Mouse (Mus musculus) liver, embryonic 16.5 days (tissue): ENCODE data around the gene Fbxl17. TPM values are rescaled to one million over a fixed set of nuclear protein-coding genes. Genes with fewer than 3 reads are reported as not detected.

ENCODE experiments used
- ATAC-seq: fragments of 200-750 bp; cut with Nextera tagmentation; 2 replicates; pipeline ENCODE4 v1.8.0; 2017; ENCODE audit warnings: low read depth, mild to moderate bottlenecking, moderate number of reproducible peaks, moderate library complexity
- H3K27ac ChIP-seq: fragments of 300-500 bp; sonication (generic); 2 replicates; pipeline ENCODE4 v1.5.1; 2014; ENCODE audit warnings: mild to moderate bottlenecking, low read length
- H3K27me3 ChIP-seq: fragments of 300-500 bp; sonication (generic); 2 replicates; pipeline ENCODE4 v1.6.1; 2014; ENCODE audit warnings: low read depth, low read length, mixed read lengths; ENCODE audit not compliant: control insufficient read depth, insufficient read depth
- H3K36me3 ChIP-seq: fragments of 300-500 bp; sonication (generic); 2 replicates; pipeline ENCODE4 v1.6.1; 2014; ENCODE audit warnings: mild to moderate bottlenecking; ENCODE audit not compliant: control insufficient read depth, insufficient read depth
- H3K4me1 ChIP-seq: fragments of 300-500 bp; sonication (generic); 2 replicates; pipeline ENCODE4 v1.6.1; 2014; ENCODE audit warnings: low read depth, low read length, mixed read lengths; ENCODE audit not compliant: control insufficient read depth
- H3K4me2 ChIP-seq: fragments of 300-500 bp; sonication (generic); 2 replicates; pipeline ENCODE4 v1.6.1; 2014; ENCODE audit warnings: low read depth, low read length, mixed read lengths
- H3K4me3 ChIP-seq: fragments of 300-500 bp; sonication (generic); 2 replicates; pipeline ENCODE4 v1.5.1; 2014; ENCODE audit warnings: low read depth, mild to moderate bottlenecking, low read length
- H3K9ac ChIP-seq: fragments of 300-500 bp; sonication (generic); 2 replicates; pipeline ENCODE4 v1.6.1; 2014; ENCODE audit warnings: low read depth, low read length
- H3K9me3 ChIP-seq: fragments of 300-500 bp; sonication (generic); replicated peaks from 2 replicates; pipeline ENCODE4 v1.6.1; 2016; ENCODE audit warnings: low read length; ENCODE audit not compliant: control insufficient read depth
- WGBS: fragments of 180-500 bp; shearing (Covaris S2); extraction: QIAGEN DNeasy Blood & Tissue Kit; methylation state at CpG from one replicate; pipeline ENCODE4 v1.1.7; 2014; ENCODE audit not compliant: insufficient replicate concordance; 5-methylcytosine and 5-hydroxymethylcytosine counted together
- polyA plus RNA-seq: library from polyadenylated mRNA; unstranded; fragments of >200 nt; fragmentation: Nextera tagmentation; extraction: Ambion mirVana; gene quantifications from 2 replicates; pipeline ENCODE4 v1.2.1, GENCODE M21; 2015

Fbxl17 gene
- polyA plus RNA-seq, 1 experiment from 2014 or later, result 1.3 TPM

DNA sequence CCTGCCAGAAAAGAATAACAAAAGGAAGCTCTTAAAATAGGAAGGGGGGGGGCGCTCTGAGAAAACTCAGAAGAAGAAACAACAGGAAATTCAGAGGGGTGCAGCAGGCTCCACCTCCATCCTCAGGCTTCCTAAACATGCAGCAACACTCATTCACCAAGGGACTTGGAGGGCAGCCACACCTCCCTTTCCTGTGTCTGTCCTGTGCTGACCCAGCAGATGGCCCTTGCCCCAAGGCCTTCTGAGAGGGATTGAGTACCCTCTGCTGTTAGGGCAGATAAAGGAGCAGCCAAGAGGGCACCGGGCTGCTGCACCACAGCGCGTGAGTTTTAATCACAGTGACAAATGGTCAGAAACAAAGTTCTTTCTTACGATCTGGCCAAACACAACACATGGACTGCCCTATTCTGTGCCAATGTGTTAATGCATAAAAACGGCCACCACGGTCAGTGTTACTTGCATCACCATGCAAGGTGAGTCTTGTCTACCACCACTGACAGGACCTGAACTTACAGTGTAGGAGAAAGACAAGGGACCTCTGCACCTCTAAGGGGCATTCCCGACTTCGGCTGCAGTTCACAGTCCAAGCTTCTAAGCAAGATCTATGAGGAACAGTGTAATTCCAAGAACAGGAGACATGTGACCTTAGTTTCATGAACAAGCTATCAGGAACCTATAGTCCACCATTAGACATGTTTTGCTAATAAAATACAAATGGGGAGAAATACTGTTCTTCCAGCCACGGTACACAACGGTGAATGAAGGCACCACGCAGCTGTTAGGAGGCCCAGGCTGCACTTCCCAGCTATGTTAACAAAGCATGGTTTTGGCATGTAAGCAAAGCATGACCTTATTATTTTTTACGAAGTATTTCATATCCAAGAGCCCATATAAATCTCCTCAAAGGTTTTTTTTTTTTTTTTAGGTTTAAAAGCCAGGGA, 96.8 kb downstream of the Fbxl17 start:
- 66% methylated on average over 13 of the region's 13 CpGs for WGBS
- ATAC-seq, result no peak
- no peaks in the 10 kb centered on the region for H3K27me3 ChIP-seq
- no peak overlapping the region for H3K4me3 ChIP-seq
- H3K4me1 ChIP-seq, result peaks cover 5% of the 10 kb centered on the region; the same call in 1 of the 2 replicates
- H3K4me2 ChIP-seq, result no peak overlapping the region
- no peak overlapping the region for H3K27ac ChIP-seq
- H3K9ac ChIP-seq, result no peak overlapping the region
- no peaks in the 10 kb centered on the region for H3K36me3 ChIP-seq
- H3K9me3 ChIP-seq, result no peaks in the 10 kb centered on the region

DNA sequence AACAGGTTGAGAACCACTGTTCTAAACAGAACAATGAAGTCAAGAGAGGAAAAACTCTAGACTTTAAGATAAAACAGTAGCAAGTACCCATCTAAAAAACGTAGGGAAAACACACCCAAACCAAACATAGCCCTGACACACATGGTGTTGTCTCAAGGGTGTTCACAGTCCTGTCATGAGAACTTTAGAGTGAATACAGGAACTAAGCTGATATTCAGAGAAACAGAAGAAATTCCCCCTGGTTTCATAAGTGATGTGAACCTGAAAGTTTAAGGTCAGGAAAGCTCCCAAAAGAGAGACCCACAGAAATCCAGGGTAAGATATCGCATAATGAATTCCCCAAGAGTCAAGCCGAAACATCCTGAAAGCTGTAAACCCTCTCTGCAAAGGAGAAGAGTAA, 97.6 kb downstream of the Fbxl17 start:
- 47% methylated on average over 3 of the region's 3 CpGs for WGBS

DNA sequence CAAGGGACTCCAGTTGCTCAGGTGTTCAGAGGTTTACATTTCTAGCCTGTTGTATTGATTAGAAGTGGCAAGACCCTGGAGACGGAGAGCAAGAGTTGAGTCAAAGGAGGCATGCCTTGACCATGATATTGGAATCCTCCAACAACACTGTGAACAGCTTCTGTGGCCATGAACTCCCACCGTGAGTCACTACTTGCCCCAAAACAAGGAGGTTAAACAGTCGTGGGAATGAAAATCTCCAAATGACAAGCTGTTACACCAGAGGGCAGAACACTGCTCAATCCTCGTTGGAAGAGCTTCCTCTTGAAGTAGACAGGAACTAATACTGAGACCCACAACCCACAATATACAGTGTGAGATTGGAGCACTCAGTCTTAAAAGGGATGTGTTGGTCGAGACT, 99.2 kb downstream of the Fbxl17 start:
- no peak for ATAC-seq
- Histone ChIP-seq H3K4me2 (no peak overlapping the region), H3K27ac (no peak overlapping the region), H3K9ac (no peak overlapping the region), H3K4me3 (no peak overlapping the region), H3K27me3 (no peaks in the 10 kb centered on the region), H3K36me3 (no peaks in the 10 kb centered on the region), H3K9me3 (no peaks in the 10 kb centered on the region), H3K4me1 (peaks cover 5% of the 10 kb centered on the region; the same call in 1 of the 2 replicates)
- WGBS, result 45% methylated on average over 5 of the region's 5 CpGs

More for the DNA sequence above, 97.6 kb downstream of the Fbxl17 start:
- Histone ChIP-seq H3K9ac (no peak overlapping the region), H3K4me1 (peaks cover 5% of the 10 kb centered on the region; the same call in 1 of the 2 replicates), H3K9me3 (no peaks in the 10 kb centered on the region), H3K4me3 (no peak overlapping the region), H3K27me3 (no peaks in the 10 kb centered on the region), H3K27ac (no peak overlapping the region), H3K36me3 (no peaks in the 10 kb centered on the region), H3K4me2 (no peak overlapping the region)
- ATAC-seq, result no peak

DNA sequence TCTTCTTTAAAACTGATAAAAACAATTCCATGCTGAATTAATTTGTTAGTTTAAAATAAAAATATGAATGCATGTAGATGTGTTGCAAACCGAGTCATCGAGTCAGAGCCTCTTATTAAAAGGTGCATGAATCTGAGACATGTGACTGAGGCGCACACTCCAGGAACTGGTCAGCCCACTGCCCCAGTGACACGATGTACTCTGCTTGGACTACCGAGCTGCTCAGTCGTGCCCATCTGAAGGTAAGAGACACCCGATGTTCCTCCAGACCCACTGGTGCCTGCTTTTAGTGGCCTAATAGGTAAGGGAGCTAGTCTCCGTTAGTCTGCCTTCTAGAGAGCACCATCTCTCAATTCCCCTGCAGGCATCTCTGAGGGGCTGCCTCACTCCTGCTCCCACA, 100.0 kb downstream of the Fbxl17 start:
- H3K9me3 ChIP-seq, result no peaks in the 10 kb centered on the region
- no peaks in the 10 kb centered on the region for H3K27me3 ChIP-seq
- no peak overlapping the region for H3K27ac ChIP-seq
- peaks cover 5% of the 10 kb centered on the region; the same call in 1 of the 2 replicates for H3K4me1 ChIP-seq
- no peaks in the 10 kb centered on the region for H3K36me3 ChIP-seq
- H3K9ac ChIP-seq, result no peak overlapping the region
- H3K4me2 ChIP-seq, result no peak overlapping the region
- WGBS, result 75% methylated on average over 8 of the region's 8 CpGs
- ATAC-seq, result no peak
- H3K4me3 ChIP-seq, result no peak overlapping the region

DNA sequence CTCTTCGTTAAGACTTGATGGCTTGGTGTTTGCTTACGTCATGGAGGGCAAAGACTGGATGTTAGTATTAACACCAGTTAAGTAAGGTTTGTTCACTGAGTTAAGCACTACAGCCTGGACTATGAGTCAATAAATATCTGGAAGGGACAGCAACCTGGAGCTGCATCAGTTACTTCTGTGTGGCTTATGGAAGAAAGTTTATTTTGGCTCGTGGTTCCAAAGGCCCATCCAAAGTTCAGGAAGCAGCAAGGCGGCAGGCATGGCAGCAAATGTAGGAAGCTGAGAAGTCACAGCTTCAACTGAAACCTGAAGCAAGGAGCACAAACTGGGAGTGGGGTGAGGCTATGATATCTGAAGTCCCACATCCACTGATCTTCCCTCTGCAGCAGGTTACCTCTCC, 108.3 kb downstream of the Fbxl17 start:
- Histone ChIP-seq H3K4me1 (no peaks in the 10 kb centered on the region), H3K9ac (no peak overlapping the region), H3K36me3 (no peaks in the 10 kb centered on the region), H3K4me3 (no peak overlapping the region), H3K4me2 (no peak overlapping the region), H3K27me3 (no peaks in the 10 kb centered on the region), H3K27ac (no peak overlapping the region), H3K9me3 (no peaks in the 10 kb centered on the region)
- WGBS, result 62% methylated on average over 4 of the region's 4 CpGs
- ATAC-seq, result no peak

DNA sequence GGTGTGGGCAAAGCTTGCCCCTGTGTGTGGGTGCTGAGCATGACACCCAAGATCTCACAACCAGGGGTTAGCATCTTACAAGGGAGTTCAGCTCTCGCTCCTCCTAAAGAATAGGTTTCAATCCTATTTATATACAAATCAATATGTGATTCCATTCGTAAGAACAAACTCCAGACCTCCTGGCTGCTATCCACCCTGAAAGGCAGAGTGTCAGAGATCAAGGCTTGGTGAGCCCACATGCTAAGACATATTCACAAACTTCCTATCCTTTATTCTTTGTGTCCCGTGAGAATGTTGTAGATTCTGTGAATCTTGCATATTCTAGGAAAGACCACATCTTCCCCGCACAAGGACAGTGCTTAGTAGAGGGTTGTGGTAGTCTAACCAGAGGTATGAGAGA, 108.9 kb downstream of the Fbxl17 start:
- no peaks in the 10 kb centered on the region for H3K36me3 ChIP-seq
- no peak overlapping the region for H3K9ac ChIP-seq
- 71% methylated on average over 4 of the region's 4 CpGs for WGBS
- H3K4me3 ChIP-seq, result no peak overlapping the region
- no peak overlapping the region for H3K4me2 ChIP-seq
- H3K27ac ChIP-seq, result no peak overlapping the region
- ATAC-seq, result no peak
- no peaks in the 10 kb centered on the region for H3K27me3 ChIP-seq
- no peaks in the 10 kb centered on the region for H3K4me1 ChIP-seq
- H3K9me3 ChIP-seq, result no peaks in the 10 kb centered on the region

DNA sequence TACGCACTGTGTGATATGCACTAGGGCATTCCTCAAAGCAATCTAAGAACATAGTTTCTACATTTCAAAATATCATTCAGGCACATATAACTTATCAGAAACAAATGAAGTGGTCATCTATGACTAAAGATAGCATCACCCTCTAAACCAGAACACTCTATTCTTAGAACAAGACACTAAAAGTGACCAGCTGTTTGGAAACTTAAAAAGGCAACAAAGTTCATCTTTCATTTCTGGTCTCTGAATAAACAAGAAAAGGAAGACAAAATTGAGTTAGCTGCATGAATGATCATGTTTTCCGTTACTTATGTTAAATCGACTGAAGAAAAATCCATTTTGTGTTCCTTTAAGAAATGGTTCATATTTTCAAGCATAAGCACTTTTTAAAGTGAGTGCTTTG, 128.8 kb downstream of the Fbxl17 start:
- H3K27me3 ChIP-seq, result no peaks in the 10 kb centered on the region
- no peak overlapping the region for H3K4me3 ChIP-seq
- no peak overlapping the region for H3K27ac ChIP-seq
- H3K9me3 ChIP-seq, result no peaks in the 10 kb centered on the region
- H3K4me1 ChIP-seq, result no peaks in the 10 kb centered on the region
- no peak overlapping the region for H3K9ac ChIP-seq
- H3K4me2 ChIP-seq, result no peak overlapping the region
- whole genome bisulfite sequencing, result 78% methylated on average over 3 of the region's 3 CpGs
- ATAC-seq, result no peak
- H3K36me3 ChIP-seq, result no peaks in the 10 kb centered on the region

DNA sequence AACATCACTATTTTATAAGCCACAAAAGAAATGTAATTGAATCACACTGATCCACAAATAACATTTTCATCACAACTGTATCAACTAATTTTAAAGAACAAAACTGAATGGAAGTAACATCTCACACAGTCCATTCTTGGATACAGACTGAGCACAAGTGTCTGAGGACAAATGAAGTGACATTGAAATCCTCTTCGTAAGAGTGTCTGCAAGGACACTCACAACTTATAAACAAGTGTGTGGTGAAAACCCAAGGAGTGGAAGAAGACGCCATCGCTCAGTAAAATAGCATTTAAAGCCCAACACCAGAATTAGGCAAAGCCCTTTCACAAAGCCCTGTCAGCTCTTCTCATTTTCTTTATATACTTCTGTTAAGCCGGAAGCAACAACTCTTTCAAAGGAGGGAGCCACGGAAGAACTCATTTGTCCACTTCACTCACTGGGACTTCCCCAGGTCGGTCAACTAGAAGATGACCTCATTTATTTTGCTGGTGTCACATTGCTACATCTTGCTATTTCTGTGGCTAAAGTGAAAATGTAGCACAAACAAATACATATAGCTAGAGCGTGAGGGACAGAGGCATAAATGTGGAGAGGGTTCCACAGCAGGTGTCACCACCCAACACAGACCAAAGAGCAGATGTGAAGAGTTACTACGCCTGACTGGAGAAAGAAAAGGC, 130.0 kb downstream of the Fbxl17 start:
- no peak overlapping the region for H3K4me3 ChIP-seq
- WGBS, result 61% methylated on average over 8 of the region's 8 CpGs
- no peaks in the 10 kb centered on the region for H3K27me3 ChIP-seq
- no peaks in the 10 kb centered on the region for H3K4me1 ChIP-seq
- H3K36me3 ChIP-seq, result no peaks in the 10 kb centered on the region
- no peak for ATAC-seq
- H3K4me2 ChIP-seq, result no peak overlapping the region
- H3K27ac ChIP-seq, result no peak overlapping the region
- H3K9me3 ChIP-seq, result no peaks in the 10 kb centered on the region
- no peak overlapping the region for H3K9ac ChIP-seq

DNA sequence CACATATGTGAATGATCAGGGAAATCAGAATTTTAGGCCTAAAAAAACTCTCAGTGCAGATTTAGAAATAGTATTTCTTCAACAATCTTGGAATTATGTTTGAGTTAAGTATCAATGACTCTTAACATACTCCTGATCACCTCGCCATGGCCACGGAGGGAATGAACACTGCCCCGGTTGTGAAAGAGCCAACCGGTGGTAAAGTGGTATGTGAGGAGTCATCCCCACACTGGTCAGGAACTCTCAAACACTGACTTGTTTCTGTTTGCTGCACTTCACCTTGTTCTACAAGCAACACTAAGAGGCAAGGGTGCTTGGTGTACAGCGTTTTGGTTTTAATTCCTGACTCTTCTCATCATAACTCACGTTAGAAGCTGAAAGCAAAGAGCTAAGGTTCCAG, 132.3 kb downstream of the Fbxl17 start:
- Histone ChIP-seq H3K9me3 (no peaks in the 10 kb centered on the region), H3K27me3 (no peaks in the 10 kb centered on the region), H3K4me1 (no peaks in the 10 kb centered on the region), H3K27ac (no peak overlapping the region), H3K4me3 (no peak overlapping the region), H3K36me3 (no peaks in the 10 kb centered on the region), H3K9ac (no peak overlapping the region), H3K4me2 (no peak overlapping the region)
- no peak for ATAC-seq
- 69% methylated on average over 6 of the region's 6 CpGs for WGBS
